Mouse (Mus musculus) intestine, embryonic 16.5 days (tissue): ENCODE measurements around the gene Themis2. TPM values are rescaled to one million over a fixed set of nuclear protein-coding genes. Genes with fewer than 3 reads are reported as not detected.
"Not testable (repeated sequence)": the region's sequence is repeated elsewhere in the genome, so short reads cannot be mapped to it uniquely, and the experiment has no call there.

Source experiments
- ATAC-seq: fragments of 200-750 bp; cut with Nextera tagmentation; 2 replicates; pipeline ENCODE4 v1.8.0; 2017; ENCODE audit warnings: moderate TSS enrichment, moderate library complexity
- H3K27ac ChIP-seq: fragments of 300-500 bp; sonication (generic); 2 replicates; pipeline ENCODE4 v1.5.1; 2014; ENCODE audit warnings: mild to moderate bottlenecking, low read length
- H3K27me3 ChIP-seq: fragments of 300-500 bp; sonication (generic); replicated peaks from 2 replicates; pipeline ENCODE4 v1.6.1; 2014; ENCODE audit warnings: low read length, control low read depth, mixed read lengths; ENCODE audit not compliant: control insufficient read depth, insufficient read depth
- H3K36me3 ChIP-seq: fragments of 300-500 bp; sonication (generic); 2 replicates; pipeline ENCODE4 v1.6.1; 2014; ENCODE audit warnings: low read length, control low read depth; ENCODE audit not compliant: control insufficient read depth, insufficient read depth
- H3K4me1 ChIP-seq: fragments of 300-500 bp; sonication (generic); 2 replicates; pipeline ENCODE4 v1.6.1; 2014; ENCODE audit warnings: low read length, control low read depth, mixed read lengths; ENCODE audit not compliant: control insufficient read depth, insufficient read depth
- H3K4me2 ChIP-seq: fragments of 300-500 bp; sonication (generic); 2 replicates; pipeline ENCODE4 v1.6.1; 2014; ENCODE audit warnings: low read depth, low read length, control low read depth
- H3K4me3 ChIP-seq: fragments of 300-500 bp; sonication (generic); 2 replicates; pipeline ENCODE4 v1.5.1; 2014; ENCODE audit warnings: mild to moderate bottlenecking, low read length
- H3K9ac ChIP-seq: fragments of 300-500 bp; sonication (generic); 2 replicates; pipeline ENCODE4 v1.6.1; 2014; ENCODE audit warnings: low read depth, low read length
- H3K9me3 ChIP-seq: fragments of 300-500 bp; sonication (generic); 2 replicates; pipeline ENCODE4 v1.6.1; 2016; ENCODE audit warnings: low read length, control low read depth; ENCODE audit not compliant: control insufficient read depth
- WGBS: fragments of 180-500 bp; shearing (Covaris S2); extraction: QIAGEN DNeasy Blood & Tissue Kit; methylation state at CpG from one replicate; pipeline ENCODE4 v1.1.7; 2014; 5-methylcytosine and 5-hydroxymethylcytosine counted together
- polyA plus RNA-seq: library from polyadenylated mRNA; unstranded; fragments of >200 nt; fragmentation: Nextera tagmentation; extraction: Ambion mirVana; gene quantifications from 2 replicates; pipeline ENCODE4 v1.2.1, GENCODE M21; 2015

Themis2 gene
- polyA plus RNA-seq, 1 experiment from 2014 or later, result 1.7 TPM

DNA sequence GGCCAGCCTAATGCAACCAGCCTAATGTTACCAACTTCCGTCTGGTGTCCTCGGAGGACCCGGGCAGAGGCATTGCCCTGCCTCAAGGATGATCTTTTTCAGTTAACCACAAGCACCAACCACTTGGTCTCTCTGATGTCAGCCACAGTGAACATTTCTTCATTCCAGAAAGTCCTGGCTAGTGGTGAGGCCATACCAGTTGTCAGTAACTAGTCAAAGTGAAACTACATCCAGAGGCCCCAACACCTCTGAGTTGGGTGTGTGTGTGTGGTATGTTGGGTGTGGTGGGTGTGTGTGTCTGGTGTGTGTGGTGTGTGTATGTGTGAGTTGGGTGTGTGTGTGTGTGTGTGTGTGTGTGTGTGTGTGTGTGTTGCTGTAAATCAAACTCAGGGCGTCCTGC lies 47.4 kb downstream of the Themis2 start:
- H3K27me3 ChIP-seq, result no peaks in the 10 kb centered on the region
- H3K27ac ChIP-seq, result peak overlapping the region; percentile 41; the same call in 1 of the 2 replicates
- no peaks in the 10 kb centered on the region for H3K36me3 ChIP-seq
- WGBS, result 88% methylated on average over 4 of the region's 4 CpGs
- H3K4me1 ChIP-seq, result peaks cover 4% of the 10 kb centered on the region; the same call in 1 of the 2 replicates
- H3K4me2 ChIP-seq, result no peak overlapping the region
- no peak for ATAC-seq
- no peak overlapping the region for H3K4me3 ChIP-seq
- no peaks in the 10 kb centered on the region for H3K9me3 ChIP-seq
- H3K9ac ChIP-seq, result no peak overlapping the region

DNA sequence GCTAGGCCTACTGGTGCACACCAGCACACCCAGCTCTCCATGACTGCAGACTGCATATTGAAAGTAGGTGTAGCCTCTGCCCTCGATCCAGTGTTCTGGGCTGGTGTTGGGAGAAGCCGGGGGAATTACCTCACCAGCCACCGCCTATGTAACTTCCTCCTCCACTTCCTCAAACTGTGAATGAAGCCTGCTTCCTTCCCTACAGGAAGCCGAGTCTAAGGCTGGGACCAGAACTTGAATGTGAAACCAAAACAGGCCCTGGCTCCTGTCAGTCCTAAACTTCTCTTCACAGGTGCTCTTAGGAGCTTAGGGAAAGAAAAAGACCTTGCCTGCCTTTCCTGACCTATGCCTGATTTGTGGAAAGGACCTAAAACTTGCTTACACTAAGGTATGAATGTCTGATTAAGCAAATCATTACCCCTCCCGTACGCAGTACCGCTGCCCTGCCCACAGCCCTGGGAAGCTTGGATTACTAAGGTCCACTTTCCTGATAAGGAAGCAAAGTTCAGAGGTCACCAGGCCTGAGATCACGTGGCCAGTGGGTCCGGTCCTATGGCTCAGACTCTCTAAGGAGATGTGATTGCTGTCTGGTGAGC lies 48.4 kb downstream of the Themis2 start:
- Histone ChIP-seq H3K4me2 (peak overlapping the region; percentile 43), H3K36me3 (no peaks in the 10 kb centered on the region), H3K4me3 (peak overlapping the region; percentile 22), H3K27ac (peak overlapping the region; percentile 69), H3K4me1 (peaks cover 4% of the 10 kb centered on the region; the same call in 1 of the 2 replicates), H3K27me3 (no peaks in the 10 kb centered on the region), H3K9ac (peak overlapping the region; percentile 56), H3K9me3 (no peaks in the 10 kb centered on the region)
- peak; percentile 82 for ATAC-seq
- 43% methylated on average over 9 of the region's 9 CpGs for WGBS

DNA sequence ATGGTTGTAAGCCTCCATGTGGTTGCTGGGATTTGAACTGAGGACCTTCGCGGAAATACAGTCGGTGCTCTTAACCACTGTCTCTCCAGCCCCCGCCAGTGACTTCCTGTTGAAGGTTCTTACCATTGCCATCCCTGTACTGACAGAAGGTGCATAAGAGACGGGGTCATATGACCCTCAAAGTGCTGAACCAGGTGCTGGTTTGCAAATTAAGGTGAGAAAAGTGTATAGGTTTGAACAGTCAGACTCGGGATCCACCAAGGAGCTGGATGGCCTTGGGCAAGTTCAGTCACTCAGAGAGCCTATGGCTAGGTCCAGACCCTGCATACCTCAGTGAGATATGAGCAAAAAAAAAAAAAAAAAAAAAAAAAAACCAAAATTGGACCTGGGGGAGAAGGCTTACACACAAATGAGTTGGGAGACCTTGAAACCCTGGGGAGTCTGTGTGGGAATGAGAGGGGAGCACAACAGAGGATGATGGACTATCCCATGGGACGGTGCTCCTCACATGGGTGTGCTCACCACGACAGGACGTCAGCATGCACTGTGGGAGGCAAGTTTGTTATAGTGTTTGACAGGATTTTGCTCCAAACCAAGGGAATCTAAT lies 49.2 kb downstream of the Themis2 start:
- Histone ChIP-seq H3K9ac (peak overlapping the region; percentile 9; the same call in 1 of the 2 replicates), H3K4me1 (peaks cover 4% of the 10 kb centered on the region; the same call in 1 of the 2 replicates), H3K4me3 (no peak overlapping the region), H3K36me3 (no peaks in the 10 kb centered on the region), H3K9me3 (no peaks in the 10 kb centered on the region), H3K27me3 (no peaks in the 10 kb centered on the region), H3K27ac (peak overlapping the region; percentile 69), H3K4me2 (peak overlapping the region; percentile 43; the same call in 1 of the 2 replicates)
- WGBS, result 87% methylated on average over 9 of the region's 9 CpGs
- 0 out of 2 replicates have a peak, but pooled peaks have one; percentile 4 for ATAC-seq

DNA sequence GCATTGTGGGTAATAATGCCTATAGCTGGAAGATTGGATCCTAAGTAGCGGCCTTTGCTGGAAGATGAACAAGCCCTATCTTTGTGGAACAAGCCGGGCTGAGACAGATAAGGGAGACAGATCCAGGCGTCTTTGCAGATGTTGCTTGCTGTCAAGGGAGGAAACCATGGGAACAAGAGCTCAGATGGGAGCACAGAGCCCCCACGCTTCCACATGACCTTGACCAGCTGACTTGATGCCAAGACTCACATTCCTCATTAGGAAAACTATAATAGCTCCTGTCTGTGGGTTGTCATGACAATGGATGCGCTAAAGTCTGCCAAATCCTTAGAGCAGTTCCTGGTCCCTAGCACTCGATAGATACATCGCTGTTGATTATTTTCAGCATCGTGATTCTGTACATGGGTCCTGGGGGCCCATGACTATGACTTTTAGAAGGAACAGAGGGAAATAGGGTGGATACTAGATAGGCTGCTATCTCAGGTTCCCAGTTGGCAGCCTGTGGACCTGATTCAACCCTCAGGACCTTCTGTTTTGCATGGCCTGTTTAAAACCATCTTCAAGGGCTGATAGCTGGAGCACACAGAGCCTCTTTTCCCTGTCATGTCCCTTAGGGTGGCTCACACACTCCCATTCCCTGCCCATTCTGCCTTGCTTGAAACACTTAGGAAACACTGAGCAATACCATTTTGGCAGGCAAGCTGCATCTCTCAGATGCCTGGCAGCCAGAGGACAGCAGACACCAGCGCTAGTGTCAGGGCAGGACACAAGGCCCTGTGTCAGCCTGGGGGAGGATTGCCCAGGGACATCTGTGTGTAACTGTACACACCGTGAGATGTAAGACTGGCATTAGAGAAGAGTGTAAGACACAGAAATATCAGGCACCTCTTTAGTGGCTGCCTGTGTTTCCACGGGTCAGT lies 51.9 kb downstream of the Themis2 start:
- peaks cover 4% of the 10 kb centered on the region; the same call in 1 of the 2 replicates for H3K4me1 ChIP-seq
- no peaks in the 10 kb centered on the region for H3K9me3 ChIP-seq
- H3K4me3 ChIP-seq, result no peak overlapping the region
- no peak overlapping the region for H3K4me2 ChIP-seq
- ATAC-seq, result no peak
- H3K27me3 ChIP-seq, result no peaks in the 10 kb centered on the region
- no peak overlapping the region for H3K27ac ChIP-seq
- WGBS, result 74% methylated on average over 11 of the region's 11 CpGs
- no peak overlapping the region for H3K9ac ChIP-seq
- H3K36me3 ChIP-seq, result no peaks in the 10 kb centered on the region

DNA sequence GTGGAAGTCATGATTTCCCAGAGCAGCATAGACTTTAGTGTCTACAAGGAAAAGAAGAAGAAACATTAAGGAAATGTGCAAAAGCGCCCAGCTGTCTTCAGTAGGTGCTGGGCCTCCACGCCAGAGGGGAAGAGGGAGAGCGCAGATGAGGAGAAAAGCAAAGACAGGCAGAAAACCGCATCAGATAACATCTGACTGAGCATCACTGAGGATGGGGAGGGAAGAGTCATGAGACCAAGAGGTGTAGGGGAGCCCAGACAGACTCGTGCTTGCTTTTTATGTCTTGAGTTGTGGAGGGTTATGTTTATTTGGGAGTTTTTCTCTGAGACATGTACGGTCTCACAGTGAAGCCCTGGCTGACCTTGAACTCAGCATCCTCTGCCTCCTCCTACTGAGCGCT lies 54.7 kb downstream of the Themis2 start:
- Histone ChIP-seq H3K9ac (no peak overlapping the region), H3K36me3 (no peaks in the 10 kb centered on the region), H3K4me2 (no peak overlapping the region), H3K9me3 (no peaks in the 10 kb centered on the region), H3K27me3 (no peaks in the 10 kb centered on the region), H3K4me1 (no peaks in the 10 kb centered on the region), H3K4me3 (no peak overlapping the region), H3K27ac (no peak overlapping the region)
- no peak for ATAC-seq
- 90% methylated on average over 7 of the region's 7 CpGs for WGBS

DNA sequence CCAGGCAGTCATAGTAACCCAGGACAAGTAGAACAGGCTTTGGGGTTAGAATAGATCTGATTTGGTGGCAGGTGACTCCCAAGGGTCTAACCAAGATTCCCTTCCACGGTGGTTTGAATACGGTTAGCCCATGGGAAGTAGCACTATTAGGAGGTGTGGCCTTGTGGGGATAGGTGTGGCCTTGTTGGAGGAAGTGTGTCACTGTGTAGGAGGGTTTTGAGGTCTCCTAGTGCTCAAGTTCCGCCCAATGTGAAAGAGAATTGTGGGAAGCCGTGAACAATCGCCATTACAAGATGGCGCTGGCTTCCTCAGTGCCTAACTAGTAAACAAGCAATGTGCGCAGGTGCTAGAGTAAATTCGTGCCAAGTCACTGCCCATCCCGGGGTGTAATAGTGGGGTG lies 59.0 kb downstream of the Themis2 start:
- H3K4me3 ChIP-seq, H3K9me3 ChIP-seq, H3K27me3 ChIP-seq, H3K4me2 ChIP-seq, H3K27ac ChIP-seq, H3K9ac ChIP-seq, ATAC-seq, H3K36me3 ChIP-seq, H3K4me1 ChIP-seq: not testable (repeated sequence)
- WGBS, result 93% methylated on average over 9 of the region's 9 CpGs

DNA sequence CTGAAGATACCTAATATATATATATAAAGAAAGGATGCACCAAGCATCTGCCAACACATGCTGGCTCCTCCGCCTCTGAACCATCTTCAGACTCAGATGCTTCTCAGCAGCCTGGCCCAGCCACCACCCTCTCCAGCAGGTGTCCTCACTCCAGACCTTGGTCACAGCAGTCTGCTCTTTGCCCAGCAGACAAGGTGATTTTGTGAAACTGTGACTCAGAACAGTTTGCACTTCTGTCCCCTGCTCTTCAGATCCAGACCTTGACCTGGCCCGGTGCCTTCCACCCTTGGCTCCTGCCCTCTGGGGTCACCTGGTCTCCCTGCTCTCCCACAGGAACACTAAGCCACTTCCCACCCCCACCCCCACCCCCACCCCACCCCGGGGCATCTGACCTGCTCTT lies 60.3 kb downstream of the Themis2 start:
- Histone ChIP-seq H3K4me1 (peaks cover 5% of the 10 kb centered on the region), H3K4me2 (no peak overlapping the region), H3K27me3 (no peaks in the 10 kb centered on the region), H3K27ac (no peak overlapping the region), H3K36me3 (no peaks in the 10 kb centered on the region), H3K9me3 (no peaks in the 10 kb centered on the region), H3K4me3 (no peak overlapping the region), H3K9ac (no peak overlapping the region)
- 54% methylated on average over 3 of the region's 3 CpGs for WGBS
- peak; percentile 36 for ATAC-seq

DNA sequence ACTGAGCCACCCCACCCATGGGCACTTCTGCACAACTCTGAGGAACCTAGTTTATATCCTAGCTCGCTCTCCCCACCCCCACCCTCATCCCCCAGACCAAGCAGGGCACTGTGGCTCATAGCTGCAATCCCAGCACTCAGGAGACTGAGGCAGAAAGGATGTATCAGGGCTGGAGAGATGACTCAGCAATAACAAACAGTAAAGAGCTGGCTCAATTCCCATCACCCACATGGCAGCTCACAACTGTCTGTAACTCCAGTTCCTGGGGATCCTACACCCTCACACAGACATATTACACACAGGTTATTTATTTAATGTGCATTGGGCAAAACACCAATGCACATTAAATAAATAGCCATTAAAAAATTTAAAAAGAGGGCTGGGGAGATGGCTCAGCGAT lies 60.8 kb downstream of the Themis2 start:
- H3K9ac ChIP-seq, result no peak overlapping the region
- H3K9me3 ChIP-seq, result no peaks in the 10 kb centered on the region
- H3K4me1 ChIP-seq, result peaks cover 5% of the 10 kb centered on the region
- WGBS, result 76% methylated on average over 2 of the region's 2 CpGs
- H3K4me2 ChIP-seq, result no peak overlapping the region
- ATAC-seq, result no peak
- H3K36me3 ChIP-seq, result no peaks in the 10 kb centered on the region
- H3K4me3 ChIP-seq, result no peak overlapping the region
- H3K27ac ChIP-seq, result no peak overlapping the region
- no peaks in the 10 kb centered on the region for H3K27me3 ChIP-seq

DNA sequence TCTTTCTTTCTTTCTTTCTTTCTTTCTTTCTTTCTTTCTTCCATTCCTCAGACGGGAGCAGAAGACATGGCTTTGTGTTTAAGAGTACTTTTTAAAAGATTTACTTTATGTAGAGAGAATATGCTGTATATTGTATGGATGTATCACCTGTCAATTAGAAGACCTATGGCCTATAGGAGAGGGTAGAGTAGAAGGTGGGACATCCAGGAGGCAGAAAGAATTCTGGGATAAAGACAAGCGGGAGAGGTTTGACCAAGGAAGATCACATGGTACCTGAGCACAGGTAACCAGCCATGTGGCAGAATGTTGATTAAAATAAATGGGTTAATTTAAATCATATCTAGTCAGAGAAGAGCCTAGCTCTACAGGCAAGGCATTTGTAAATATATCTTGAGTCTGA lies 61.4 kb downstream of the Themis2 start:
- no peaks in the 10 kb centered on the region for H3K9me3 ChIP-seq
- no peaks in the 10 kb centered on the region for H3K36me3 ChIP-seq
- H3K4me2 ChIP-seq, result no peak overlapping the region
- H3K4me3 ChIP-seq, result no peak overlapping the region
- WGBS, result 93% methylated on average over 2 of the region's 2 CpGs
- ATAC-seq, result no peak
- H3K27ac ChIP-seq, result no peak overlapping the region
- H3K4me1 ChIP-seq, result peaks cover 5% of the 10 kb centered on the region
- no peak overlapping the region for H3K9ac ChIP-seq
- H3K27me3 ChIP-seq, result no peaks in the 10 kb centered on the region
